Mouse (Mus musculus) stomach, postnatal 0 days (tissue): ENCODE data around the gene Lrrc10.

Source experiments
- CTCF ChIP-seq: IDR thresholded peaks from 2 replicates; pipeline ENCODE4 v1.5.1; 2016; ENCODE audit warnings: antibody characterized with exemption, low read depth, mild to moderate bottlenecking, moderate library complexity
- EP300 ChIP-seq: optimal IDR thresholded peaks from 2 replicates; pipeline ENCODE3; 2016; ENCODE audit warnings: antibody characterized with exemption

DNA sequence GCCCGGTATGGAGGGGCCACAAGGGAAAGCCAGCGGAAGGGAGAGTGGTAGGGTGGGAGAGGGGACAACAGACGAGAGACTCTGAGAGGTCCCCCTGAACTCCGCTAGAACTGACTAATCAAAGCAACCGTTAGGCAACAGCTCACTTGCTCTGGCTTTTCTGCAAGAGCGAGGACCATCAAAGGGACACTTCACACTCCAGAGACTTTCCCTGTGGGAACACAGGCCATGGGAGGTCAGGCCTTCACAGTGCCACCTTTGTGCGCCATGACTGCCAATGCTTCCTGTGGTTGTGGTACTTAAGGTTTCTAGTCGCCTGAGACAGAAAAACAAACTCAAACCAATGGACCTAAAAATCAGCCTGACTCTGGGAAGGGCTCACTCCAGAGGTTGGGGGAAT is 34.1 kb upstream of the Lrrc10 start:
- TF ChIP-seq CTCF (no peak), EP300 (no peak)
